Mouse (Mus musculus): ENCODE data around the gene Naglu.
"Not testable (repeated sequence)": the region's sequence is repeated elsewhere in the genome, so short reads cannot be mapped to it uniquely, and the experiment has no call there.

Naglu gene

GRCm38 (mm10) chr11:101125008-101125407 is 55.2 kb downstream of the Naglu start:
- DNase-seq (ENCODE audit: low spot score) = not testable (repeated sequence)

GRCm38 (mm10) chr11:101127075-101127474 is 57.3 kb downstream of the Naglu start:
- no peak for DNase-seq (ENCODE audit: low spot score)
